Mouse (Mus musculus): ENCODE data around the gene Irak4.

DNA sequence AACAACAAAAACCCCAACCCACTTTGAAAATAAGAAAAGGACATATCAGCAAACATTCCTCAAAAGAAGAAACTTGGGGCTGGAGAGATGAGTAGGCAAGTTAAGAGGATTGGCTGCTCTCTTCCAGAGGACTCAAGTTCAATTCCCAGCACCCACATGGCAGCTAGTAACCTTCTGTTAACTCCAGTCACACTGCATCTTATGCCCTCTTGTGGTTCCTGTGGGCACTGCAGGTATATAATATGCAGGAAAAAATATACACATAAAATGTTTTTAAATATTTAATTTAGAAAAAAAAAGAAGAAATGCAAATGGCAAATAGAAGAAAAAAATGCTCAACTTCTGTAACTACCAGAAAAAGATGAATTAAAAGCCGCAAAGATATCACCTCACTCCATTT, 49.0 kb upstream of the Irak4 start:
- TF ChIP-seq POLR2A (IDR thresholded peaks at IDR 0.05; ENCODE audit: borderline replicate concordance, low read depth, low read length), result no peak
- TF ChIP-seq CTCF (IDR thresholded peaks at IDR 0.05; ENCODE audit: low read depth, low read length), result no peak
